Mouse (Mus musculus): ENCODE measurements around the gene Zcchc4. TPM values are rescaled to one million over a fixed set of nuclear protein-coding genes. Genes with fewer than 3 reads are reported as not detected.
A peak's percentile ranks its signal among the peaks of the same experiment; 100 is the strongest.

The Zcchc4 gene
- polyA plus RNA-seq (2015; fragmentation: Nextera tagmentation; extraction: Ambion mirVana), result 17.7 and 18.3 TPM in 2 replicates

- H3K27ac ChIP-seq, result no peak within 1 kb of the TSS
- H3K4me1 ChIP-seq, result no peaks in the 10 kb centered on the region
- H3K36me3 ChIP-seq, result peaks cover 5% of the 10 kb centered on the region
- WGBS, result 75% methylated on average over 8 of the region's 8 CpGs
- no peaks in the 10 kb centered on the region for H3K9me3 ChIP-seq (replicated peaks)
- no peak for ATAC-seq (replicated peaks; ENCODE audit: low FRiP score)
- H3K9ac ChIP-seq, result no peak within 1 kb of the TSS
- H3K4me2 ChIP-seq, result no peak within 1 kb of the TSS
- H3K4me3 ChIP-seq (replicated peaks), result no peak within 1 kb of the TSS
- H3K27me3 ChIP-seq, result no peaks in the 10 kb centered on the region
These were observed at the start of gene Zcchc4 for GRCm38 (mm10) chr5:52775237-52775636. TSS of gene Zcchc4 (plus strand) at chr5:52775409.

GRCm38 (mm10) chr5:52727747-52728146 lies 47.5 kb upstream of the Zcchc4 start:
- H3K27me3 ChIP-seq, result no peaks in the 10 kb centered on the region
- no peaks in the 10 kb centered on the region for H3K36me3 ChIP-seq
- ATAC-seq (replicated peaks; ENCODE audit: low FRiP score), result no peak
- WGBS, result 83% methylated on average over 5 of the region's 5 CpGs
- no peak overlapping the region for H3K4me3 ChIP-seq (replicated peaks)
- H3K9me3 ChIP-seq (replicated peaks), result no peaks in the 10 kb centered on the region
- H3K9ac ChIP-seq, result no peak overlapping the region
- H3K4me1 ChIP-seq, result no peaks in the 10 kb centered on the region
- no peak overlapping the region for H3K27ac ChIP-seq
- H3K4me2 ChIP-seq, result no peak overlapping the region

- no peak overlapping the region for H3K27ac ChIP-seq
- H3K27me3 ChIP-seq, result no peaks in the 10 kb centered on the region
- no peaks in the 10 kb centered on the region for H3K9me3 ChIP-seq (replicated peaks)
- no peak overlapping the region for H3K9ac ChIP-seq
- WGBS, result 73% methylated on average over 4 of the region's 4 CpGs
- H3K4me1 ChIP-seq, result no peaks in the 10 kb centered on the region
- no peak for ATAC-seq (replicated peaks; ENCODE audit: low FRiP score)
- H3K4me3 ChIP-seq (replicated peaks), result no peak overlapping the region
- H3K4me2 ChIP-seq, result no peak overlapping the region
- H3K36me3 ChIP-seq, result no peaks in the 10 kb centered on the region
These were observed 42.4 kb upstream of the Zcchc4 start for GRCm38 (mm10) chr5:52732811-52733210.

GRCm38 (mm10) chr5:52736046-52736445 lies 39.2 kb upstream of the Zcchc4 start:
- no peak for ATAC-seq (replicated peaks; ENCODE audit: low FRiP score)
- WGBS, result 86% methylated on average over 3 of the region's 3 CpGs
- H3K4me1 ChIP-seq, result no peaks in the 10 kb centered on the region
- no peaks in the 10 kb centered on the region for H3K9me3 ChIP-seq (replicated peaks)
- H3K4me3 ChIP-seq (replicated peaks), result no peak overlapping the region
- H3K36me3 ChIP-seq, result no peaks in the 10 kb centered on the region
- no peak overlapping the region for H3K27ac ChIP-seq
- H3K27me3 ChIP-seq, result no peaks in the 10 kb centered on the region
- no peak overlapping the region for H3K9ac ChIP-seq
- H3K4me2 ChIP-seq, result no peak overlapping the region

GRCm38 (mm10) chr5:52741391-52742111 lies 33.7 kb upstream of the Zcchc4 start, which contains the start of gene Pi4k2b:
TSS of gene Pi4k2b (plus strand) at chr5:52741574.
- Histone ChIP-seq H3K36me3 (no peaks in the 10 kb centered on the region), H3K9me3 (replicated peaks) (no peaks in the 10 kb centered on the region), H3K27ac (peak within 1 kb of the TSS; percentile 87), H3K4me1 (peaks cover 7% of the 10 kb centered on the region), H3K9ac (peak within 1 kb of the TSS; percentile 80), H3K4me2 (peak within 1 kb of the TSS; percentile 75), H3K4me3 (replicated peaks) (peak within 1 kb of the TSS; percentile 91), H3K27me3 (no peaks in the 10 kb centered on the region)
- WGBS, result under 1% methylated on average over 69 of the region's 75 CpGs
- ATAC-seq (replicated peaks; ENCODE audit: low FRiP score), result peak; percentile 96

GRCm38 (mm10) chr5:52742112-52742813 lies 32.9 kb upstream of the Zcchc4 start:
- Histone ChIP-seq H3K4me1 (peaks cover 7% of the 10 kb centered on the region), H3K9ac (peak overlapping the region; percentile 80), H3K27me3 (no peaks in the 10 kb centered on the region), H3K9me3 (replicated peaks) (no peaks in the 10 kb centered on the region), H3K4me2 (peak overlapping the region; percentile 75), H3K36me3 (no peaks in the 10 kb centered on the region), H3K27ac (peak overlapping the region; percentile 87), H3K4me3 (replicated peaks) (peak overlapping the region; percentile 91)
- WGBS, result 3% methylated on average over 17 of the region's 17 CpGs
- 0 out of 2 replicates have a peak, but pooled peaks have one; percentile 37 for ATAC-seq (replicated peaks; ENCODE audit: low FRiP score)

- H3K27me3 ChIP-seq, result no peaks in the 10 kb centered on the region
- no peak for ATAC-seq (replicated peaks; ENCODE audit: low FRiP score)
- H3K4me3 ChIP-seq (replicated peaks), result peak overlapping the region; percentile 91
- peaks cover 7% of the 10 kb centered on the region for H3K4me1 ChIP-seq
- peak overlapping the region; percentile 75 for H3K4me2 ChIP-seq
- 42% methylated on average over 4 of the region's 4 CpGs for WGBS
- no peak overlapping the region for H3K27ac ChIP-seq
- H3K9me3 ChIP-seq (replicated peaks), result no peaks in the 10 kb centered on the region
- H3K36me3 ChIP-seq, result no peaks in the 10 kb centered on the region
- H3K9ac ChIP-seq, result no peak overlapping the region
These were observed 32.0 kb upstream of the Zcchc4 start for GRCm38 (mm10) chr5:52743231-52743630.

- no peaks in the 10 kb centered on the region for H3K36me3 ChIP-seq
- no peak overlapping the region for H3K27ac ChIP-seq
- H3K4me3 ChIP-seq (replicated peaks), result no peak overlapping the region
- no peak overlapping the region for H3K9ac ChIP-seq
- H3K4me2 ChIP-seq, result no peak overlapping the region
- ATAC-seq (replicated peaks; ENCODE audit: low FRiP score), result no peak
- peaks cover 10% of the 10 kb centered on the region for H3K4me1 ChIP-seq
- H3K27me3 ChIP-seq, result no peaks in the 10 kb centered on the region
- H3K9me3 ChIP-seq (replicated peaks), result no peaks in the 10 kb centered on the region
These were observed 28.3 kb upstream of the Zcchc4 start for GRCm38 (mm10) chr5:52746920-52747319.

- peak; percentile 49; the same call in 1 of the 2 replicates for ATAC-seq (replicated peaks; ENCODE audit: low FRiP score)
- Histone ChIP-seq H3K4me3 (replicated peaks) (no peak overlapping the region), H3K4me2 (no peak overlapping the region), H3K27ac (no peak overlapping the region), H3K36me3 (peaks cover 5% of the 10 kb centered on the region; the same call in 1 of the 2 replicates), H3K9me3 (replicated peaks) (no peaks in the 10 kb centered on the region), H3K4me1 (0 out of 2 replicates have a peak, but pooled peaks cover 3% of the 10 kb centered on the region), H3K9ac (no peak overlapping the region), H3K27me3 (no peaks in the 10 kb centered on the region)
- 64% methylated on average over 5 of the region's 5 CpGs for WGBS
These were observed 26.5 kb upstream of the Zcchc4 start for GRCm38 (mm10) chr5:52748732-52749131.

GRCm38 (mm10) chr5:52753146-52753545 lies 22.1 kb upstream of the Zcchc4 start:
- 71% methylated on average over 9 of the region's 9 CpGs for WGBS
- H3K27ac ChIP-seq, result no peak overlapping the region
- no peak overlapping the region for H3K4me3 ChIP-seq (replicated peaks)
- H3K36me3 ChIP-seq, result peaks cover 22% of the 10 kb centered on the region; the same call in 1 of the 2 replicates
- H3K27me3 ChIP-seq, result no peaks in the 10 kb centered on the region
- 0 out of 2 replicates have a peak, but pooled peaks cover 3% of the 10 kb centered on the region for H3K4me1 ChIP-seq
- no peak overlapping the region for H3K4me2 ChIP-seq
- no peak for ATAC-seq (replicated peaks; ENCODE audit: low FRiP score)
- no peak overlapping the region for H3K9ac ChIP-seq
- no peaks in the 10 kb centered on the region for H3K9me3 ChIP-seq (replicated peaks)

- Histone ChIP-seq H3K4me2 (no peak overlapping the region), H3K36me3 (peaks cover 22% of the 10 kb centered on the region; the same call in 1 of the 2 replicates), H3K9me3 (replicated peaks) (no peaks in the 10 kb centered on the region), H3K4me3 (replicated peaks) (no peak overlapping the region), H3K27me3 (no peaks in the 10 kb centered on the region), H3K27ac (no peak overlapping the region), H3K9ac (no peak overlapping the region), H3K4me1 (0 out of 2 replicates have a peak, but pooled peaks cover 1% of the 10 kb centered on the region)
- ATAC-seq (replicated peaks; ENCODE audit: low FRiP score), result no peak
These were observed 21.0 kb upstream of the Zcchc4 start for GRCm38 (mm10) chr5:52754196-52754595.

GRCm38 (mm10) chr5:52755337-52755736 lies 19.9 kb upstream of the Zcchc4 start:
- Histone ChIP-seq H3K4me1 (no peaks in the 10 kb centered on the region), H3K27ac (no peak overlapping the region), H3K4me2 (no peak overlapping the region), H3K27me3 (no peaks in the 10 kb centered on the region), H3K4me3 (replicated peaks) (no peak overlapping the region), H3K36me3 (peaks cover 22% of the 10 kb centered on the region; the same call in 1 of the 2 replicates), H3K9ac (no peak overlapping the region), H3K9me3 (replicated peaks) (no peaks in the 10 kb centered on the region)
- WGBS, result 92% methylated on average over 3 of the region's 3 CpGs
- ATAC-seq (replicated peaks; ENCODE audit: low FRiP score), result no peak

Measured in kidney, embryonic 15.5 days (tissue).